Mouse (Mus musculus) spleen, adult 2 months (tissue): Measurements from ENCODE around the gene Srcin1. TPM values are rescaled to one million over a fixed set of nuclear protein-coding genes. Genes with fewer than 3 reads are reported as not detected.

Experiments used
- DNase-seq, 2 experiments: peaks; one replicate each; pipeline versions ENCODE4 v3.0.0 to v3.0.0-alpha.2; 2012 to 2021; ENCODE audit warnings: low spot score in 2 of 2, low read depth in 1 of 2
- H3K27ac ChIP-seq: fragments of 200-500 bp; 2 replicates; pipeline ENCODE4 v1.5.1; 2012; ENCODE audit warnings: low read length, inconsistent platforms; ENCODE audit not compliant: insufficient read depth
- H3K27me3 ChIP-seq: fragments of 200-500 bp; 2 replicates; pipeline ENCODE4 v1.6.1; 2012; ENCODE audit warnings: mild to moderate bottlenecking, moderate library complexity, low read length, inconsistent platforms; ENCODE audit not compliant: control insufficient read depth, insufficient read depth
- H3K36me3 ChIP-seq: fragments of 200-500 bp; 2 replicates; pipeline ENCODE4 v1.6.1; 2012; ENCODE audit warnings: mild to moderate bottlenecking, low read length, inconsistent platforms; ENCODE audit not compliant: control insufficient read depth, insufficient read depth
- H3K4me1 ChIP-seq: fragments of 200-500 bp; 2 replicates; pipeline ENCODE4 v1.6.1; 2011; ENCODE audit warnings: inconsistent platforms; ENCODE audit not compliant: control insufficient read depth, insufficient read depth, insufficient read length
- H3K4me3 ChIP-seq: fragments of 200-500 bp; 2 replicates; pipeline ENCODE4 v1.5.1; 2011; ENCODE audit warnings: mild to moderate bottlenecking, inconsistent platforms; ENCODE audit not compliant: insufficient read depth, insufficient read length; ENCODE audit errors: extremely low read depth
- CTCF ChIP-seq: fragments of 200-500 bp; IDR thresholded peaks from 2 replicates; pipeline ENCODE4 v1.5.1; 2011; ENCODE audit warnings: mild to moderate bottlenecking, inconsistent platforms; ENCODE audit not compliant: insufficient read depth, insufficient read length, insufficient replicate concordance; ENCODE audit errors: extremely low read depth
- POLR2A ChIP-seq: fragments of 200-500 bp; IDR thresholded peaks from 2 replicates; pipeline ENCODE4 v1.6.1; 2011; ENCODE audit warnings: low read depth, low read length, inconsistent platforms
- WGBS: fragments of 180-500 bp; shearing (Covaris S2); methylation state at CpG from one replicate; pipeline ENCODE4 v1.1.7; 2018; 5-methylcytosine and 5-hydroxymethylcytosine counted together
- polyA plus RNA-seq: library from polyadenylated mRNA; depleted of rRNA; stranded (reverse); fragments of >200 nt; gene quantifications from 2 replicates; pipeline ENCODE4 v1.2.3, GENCODE M21; 2012

The Srcin1 gene
- polyA plus RNA-seq, 1 experiment = 0.13 TPM

- TF ChIP-seq CTCF (no peak), POLR2A (no peak)
- no peak for DNase-seq
- Histone ChIP-seq H3K4me1 (peaks cover 3% of the 10 kb centered on the region), H3K4me3 (no peak overlapping the region), H3K27ac (no peak overlapping the region), H3K36me3 (no peaks in the 10 kb centered on the region), H3K27me3 (peaks cover 23% of the 10 kb centered on the region)
- WGBS = 35% methylated on average over 7 of the region's 7 CpGs
These were observed 3.0 kb downstream of the Srcin1 start for GRCm38 (mm10) chr11:97572895-97573480.

GRCm38 (mm10) chr11:97572089-97572345 lies 4.0 kb downstream of the Srcin1 start:
- peaks cover 3% of the 10 kb centered on the region for H3K4me1 ChIP-seq
- no peak for DNase-seq
- peaks cover 24% of the 10 kb centered on the region for H3K27me3 ChIP-seq
- TF ChIP-seq CTCF = no peak
- no peak for TF ChIP-seq POLR2A
- no peak overlapping the region for H3K4me3 ChIP-seq
- H3K36me3 ChIP-seq = no peaks in the 10 kb centered on the region
- no peak overlapping the region for H3K27ac ChIP-seq
- 27% methylated on average over 5 of the region's 5 CpGs for WGBS

- TF ChIP-seq POLR2A (no peak), CTCF (no peak)
- Histone ChIP-seq H3K4me3 (no peak overlapping the region), H3K27me3 (peaks cover 29% of the 10 kb centered on the region), H3K36me3 (no peaks in the 10 kb centered on the region), H3K4me1 (peaks cover 3% of the 10 kb centered on the region), H3K27ac (no peak overlapping the region)
- 22% methylated on average over 8 of the region's 8 CpGs for WGBS
- no peak for DNase-seq
These were observed 4.5 kb downstream of the Srcin1 start for GRCm38 (mm10) chr11:97571266-97572088.

- H3K36me3 ChIP-seq = no peaks in the 10 kb centered on the region
- 31% methylated on average over 8 of the region's 8 CpGs for WGBS
- peaks cover 32% of the 10 kb centered on the region for H3K27me3 ChIP-seq
- peaks cover 3% of the 10 kb centered on the region for H3K4me1 ChIP-seq
- no peak for TF ChIP-seq POLR2A
- TF ChIP-seq CTCF = no peak
- no peak overlapping the region for H3K27ac ChIP-seq
- DNase-seq = no peak
- H3K4me3 ChIP-seq = no peak overlapping the region
These were observed 5.4 kb downstream of the Srcin1 start for GRCm38 (mm10) chr11:97570493-97571137.

- TF ChIP-seq CTCF (no peak), POLR2A (no peak)
- WGBS = 59% methylated on average over 3 of the region's 3 CpGs
These were observed 6.2 kb downstream of the Srcin1 start for GRCm38 (mm10) chr11:97569806-97570205.

GRCm38 (mm10) chr11:97569301-97569724 lies 6.7 kb downstream of the Srcin1 start:
- no peak overlapping the region for H3K27ac ChIP-seq
- WGBS = 58% methylated on average over 5 of the region's 5 CpGs
- DNase-seq = no peak
- H3K36me3 ChIP-seq = no peaks in the 10 kb centered on the region
- no peak overlapping the region for H3K4me3 ChIP-seq
- H3K27me3 ChIP-seq = peaks cover 20% of the 10 kb centered on the region
- no peaks in the 10 kb centered on the region for H3K4me1 ChIP-seq
- TF ChIP-seq POLR2A (no peak), CTCF (no peak)

More at GRCm38 (mm10) chr11:97569806-97570205, 6.2 kb downstream of the Srcin1 start:
- peaks cover 25% of the 10 kb centered on the region for H3K27me3 ChIP-seq
- H3K27ac ChIP-seq = no peak overlapping the region
- H3K4me3 ChIP-seq = no peak overlapping the region
- DNase-seq = no peak
- no peaks in the 10 kb centered on the region for H3K36me3 ChIP-seq
- peaks cover 3% of the 10 kb centered on the region; the same call in 1 of the 2 replicates for H3K4me1 ChIP-seq
